Mouse (Mus musculus) heart, adult 2 months (tissue): Measurements from ENCODE around the gene Maml1.

Source experiments
- CTCF ChIP-seq: fragments of 200-600 bp; IDR thresholded peaks from 2 replicates; pipeline ENCODE4 v1.8.1; 2022; ENCODE audit warnings: antibody characterized with exemption, mild to moderate bottlenecking, moderate library complexity
- POLR2A ChIP-seq: fragments of 200-500 bp; IDR thresholded peaks from 2 replicates; pipeline ENCODE4 v1.6.1; 2011; ENCODE audit warnings: mild to moderate bottlenecking, low read depth, low read length, control low read depth; ENCODE audit not compliant: insufficient read depth

- peak; percentile 74 for TF ChIP-seq CTCF
- no peak for TF ChIP-seq POLR2A
Measured at GRCm38 (mm10) chr11:50231411-50231810, 60.7 kb downstream of the Maml1 start.
